Mouse (Mus musculus) heart, adult 2 months (tissue): ENCODE data around the gene Xndc1. TPM values are rescaled to one million over a fixed set of nuclear protein-coding genes. Genes with fewer than 3 reads are reported as not detected.
"Not testable (repeated sequence)": the region's sequence is repeated elsewhere in the genome, so short reads cannot be mapped to it uniquely, and the experiment has no call there.

Experiments
- DNase-seq, 2 experiments: peaks; one replicate each; pipeline ENCODE4 v3.0.0; 2021
- H3K27ac ChIP-seq: fragments of 200-600 bp; 2 replicates; pipeline ENCODE4 v1.8.1; 2022
- H3K27me3 ChIP-seq: fragments of 200-500 bp; 2 replicates; pipeline ENCODE4 v1.6.1; 2012; ENCODE audit warnings: mild to moderate bottlenecking, low read length, inconsistent platforms, mixed read lengths; ENCODE audit not compliant: control insufficient read depth, insufficient read depth
- H3K36me3 ChIP-seq: fragments of 200-500 bp; 2 replicates; pipeline ENCODE4 v1.6.1; 2012; ENCODE audit warnings: low read length, inconsistent platforms; ENCODE audit not compliant: control insufficient read depth, insufficient read depth
- H3K4me1 ChIP-seq: fragments of 200-500 bp; 2 replicates; pipeline ENCODE4 v1.6.1; 2011; ENCODE audit warnings: low read length; ENCODE audit not compliant: control insufficient read depth, insufficient read depth
- H3K4me3 ChIP-seq: fragments of 200-600 bp; 2 replicates; pipeline ENCODE4 v1.8.1; 2022
- H3K79me2 ChIP-seq: fragments of 200-500 bp; replicated peaks from 2 replicates; pipeline ENCODE4 v1.6.1; 2012; ENCODE audit warnings: mild to moderate bottlenecking, inconsistent platforms, low read length, moderate library complexity, mixed read lengths; ENCODE audit not compliant: control insufficient read depth, insufficient read depth
- H3K9ac ChIP-seq: fragments of 200-500 bp; 2 replicates; pipeline ENCODE4 v1.6.1; 2012; ENCODE audit warnings: low read depth, mild to moderate bottlenecking, control low read depth, inconsistent platforms, low read length, mixed read lengths
- CTCF ChIP-seq: fragments of 200-600 bp; IDR thresholded peaks from 2 replicates; pipeline ENCODE4 v1.8.1; 2022; ENCODE audit warnings: antibody characterized with exemption, mild to moderate bottlenecking, moderate library complexity
- EP300 ChIP-seq: fragments of 200-500 bp; IDR thresholded peaks from 2 replicates; pipeline ENCODE4 v1.6.1; 2011; ENCODE audit warnings: low read depth, low read length, control low read depth; ENCODE audit not compliant: insufficient read depth
- POLR2A ChIP-seq: fragments of 200-500 bp; IDR thresholded peaks from 2 replicates; pipeline ENCODE4 v1.6.1; 2011; ENCODE audit warnings: mild to moderate bottlenecking, low read depth, low read length, control low read depth; ENCODE audit not compliant: insufficient read depth
- WGBS: fragments of 180-500 bp; shearing (Covaris S2); methylation state at CpG from one replicate; pipeline ENCODE4 v1.1.7; 2018; 5-methylcytosine and 5-hydroxymethylcytosine counted together
- intact Hi-C: fragments of 180-260 bp; cut with DNase I; formaldehyde crosslinking; loops from one replicate; pipeline ENCODE4 v1.15.1; 2025
- polyA plus RNA-seq: library from polyadenylated mRNA; depleted of rRNA; stranded (reverse); fragments of >200 nt; gene quantifications from 2 replicates; pipeline ENCODE4 v1.2.3, GENCODE M21; 2012
- total RNA-seq, 2 experiments: library from RNA; stranded (reverse); gene quantifications; 2 replicates each; pipeline ENCODE4 v1.2.3; 2021

The Xndc1 gene
- total and polyA plus RNA-seq, 3 experiments, result 5.7 to 11.2 (median 6.5) TPM

GRCm38 (mm10) chr7:102019362-102019761 lies 45.9 kb upstream of the Xndc1 start:
- peaks cover 10% of the 10 kb centered on the region for H3K36me3 ChIP-seq
- no peak overlapping the region for H3K9ac ChIP-seq
- no peaks in the 10 kb centered on the region for H3K79me2 ChIP-seq
- H3K27me3 ChIP-seq, result no peaks in the 10 kb centered on the region
- no peak overlapping the region for H3K4me3 ChIP-seq
- WGBS, result 67% methylated on average over 3 of the region's 3 CpGs
- H3K27ac ChIP-seq, result no peak overlapping the region
- intact Hi-C loops, result loop anchor here (5.0 kb wide), 1 partner anchor 87 kb away; the partner anchor contains the start of genes Lrrc51 and Numa1
- DNase-seq, result no peak
- peaks cover 13% of the 10 kb centered on the region for H3K4me1 ChIP-seq
- no peak for TF ChIP-seq POLR2A
- TF ChIP-seq CTCF, result no peak
- no peak for TF ChIP-seq EP300

GRCm38 (mm10) chr7:102020934-102021333 lies 44.4 kb upstream of the Xndc1 start:
- DNase-seq, H3K27me3 ChIP-seq, intact Hi-C loops, H3K27ac ChIP-seq, H3K9ac ChIP-seq, H3K79me2 ChIP-seq, H3K36me3 ChIP-seq, H3K4me3 ChIP-seq: not testable (repeated sequence)
- WGBS, result 98% methylated on average over 2 of the region's 2 CpGs
- H3K4me1 ChIP-seq, result peaks cover 13% of the 10 kb centered on the region

DNA sequence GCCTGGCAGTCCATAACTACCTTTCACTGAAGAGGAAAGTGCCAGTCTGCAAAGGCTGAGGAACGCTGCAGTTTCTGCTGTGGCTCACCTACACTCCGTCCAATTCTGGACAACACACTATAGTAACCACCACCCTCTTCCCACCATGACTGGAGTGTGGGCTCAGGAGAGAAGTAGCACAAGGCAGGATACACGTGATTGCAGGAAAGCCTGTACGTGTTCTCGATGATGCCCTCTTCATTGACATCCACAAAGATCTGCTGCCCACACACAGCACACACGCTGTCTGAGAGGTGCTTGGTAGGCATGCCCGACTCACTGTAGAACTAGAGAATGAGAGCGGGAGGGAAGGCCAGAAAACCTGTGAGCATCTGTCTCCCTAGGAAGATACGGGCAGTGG lies 41.5 kb upstream of the Xndc1 start:
- DNase-seq, result no peak
- 94% methylated on average over 9 of the region's 9 CpGs for WGBS
- H3K4me1 ChIP-seq, result no peaks in the 10 kb centered on the region
- H3K79me2 ChIP-seq, result no peaks in the 10 kb centered on the region
- intact Hi-C loops, result no loop called here
- no peak for TF ChIP-seq CTCF
- TF ChIP-seq EP300, result no peak
- no peak overlapping the region for H3K27ac ChIP-seq
- no peaks in the 10 kb centered on the region; the same call in 1 of the 2 replicates for H3K36me3 ChIP-seq
- H3K4me3 ChIP-seq, result no peak overlapping the region
- no peak overlapping the region for H3K9ac ChIP-seq
- H3K27me3 ChIP-seq, result no peaks in the 10 kb centered on the region

DNA sequence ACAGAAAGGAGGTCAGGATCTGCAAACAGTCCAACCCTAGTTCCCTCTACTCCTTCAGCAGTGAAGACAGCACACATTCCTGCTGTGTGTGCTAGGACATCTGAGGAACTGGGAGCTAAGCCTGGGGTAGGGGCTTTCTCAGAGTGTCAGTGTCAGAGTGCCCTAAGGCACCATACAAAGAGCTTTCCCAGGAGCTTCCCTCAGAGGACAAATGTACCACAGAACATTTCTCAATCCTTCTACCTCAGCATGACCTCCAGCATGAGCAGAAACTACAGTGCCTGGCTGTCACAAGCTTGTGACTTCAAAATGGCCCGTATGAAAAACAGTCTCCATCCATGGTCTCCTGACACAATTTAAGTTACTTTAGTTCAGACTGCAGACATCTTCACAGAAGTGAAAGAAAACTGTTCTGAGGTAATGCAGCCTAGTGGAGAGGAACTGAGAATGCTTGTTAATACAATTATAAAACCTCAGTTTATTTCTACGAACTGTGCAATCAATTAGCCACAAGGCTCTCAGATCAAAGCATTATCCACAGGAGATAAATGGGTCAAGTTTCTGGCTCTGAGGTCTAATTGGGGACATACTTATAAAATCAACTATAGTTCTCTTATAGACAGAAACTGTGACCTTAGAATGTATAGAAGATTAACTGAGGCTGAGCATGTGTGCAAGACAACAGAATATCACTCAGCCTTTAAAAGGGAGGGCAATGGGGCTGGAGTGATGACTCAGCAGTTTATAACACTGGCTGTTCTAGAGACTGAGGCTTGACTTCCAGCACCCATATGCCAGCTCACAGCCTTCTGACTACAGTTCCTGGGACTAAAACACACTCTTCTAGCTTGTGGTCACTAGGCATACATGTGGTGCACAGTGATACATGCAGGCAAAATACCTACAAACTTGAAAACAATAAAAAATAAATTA lies 39.9 kb upstream of the Xndc1 start:
- Histone ChIP-seq H3K4me3 (no peak overlapping the region), H3K4me1 (no peaks in the 10 kb centered on the region), H3K27me3 (no peaks in the 10 kb centered on the region), H3K27ac (no peak overlapping the region), H3K79me2 (no peaks in the 10 kb centered on the region), H3K36me3 (no peaks in the 10 kb centered on the region; the same call in 1 of the 2 replicates), H3K9ac (no peak overlapping the region)
- intact Hi-C loops, result no loop called here
- TF ChIP-seq CTCF, result no peak
- no peak for TF ChIP-seq EP300
- TF ChIP-seq POLR2A, result no peak
- 86% methylated on average over 2 of the region's 2 CpGs for WGBS
- DNase-seq, result no peak

- Histone ChIP-seq H3K4me1 (no peaks in the 10 kb centered on the region), H3K27me3 (no peaks in the 10 kb centered on the region), H3K79me2 (no peaks in the 10 kb centered on the region), H3K4me3 (no peak overlapping the region), H3K9ac (no peak overlapping the region), H3K36me3 (no peaks in the 10 kb centered on the region), H3K27ac (no peak overlapping the region)
- 92% methylated on average over 1 of the region's 1 CpGs for WGBS
- DNase-seq, result no peak
- no peak for TF ChIP-seq POLR2A
- peak; percentile 62 for TF ChIP-seq CTCF
- TF ChIP-seq EP300, result no peak
- intact Hi-C loops, result loop anchor here (1.0 to 5.0 kb wide), 2 partner anchors 38 to 117 kb away; no protein-coding TSS in a partner anchor
These were observed 30.4 kb upstream of the Xndc1 start for GRCm38 (mm10) chr7:102034904-102035303.

- Histone ChIP-seq H3K9ac (no peak overlapping the region), H3K27ac (no peak overlapping the region), H3K36me3 (no peaks in the 10 kb centered on the region), H3K4me3 (no peak overlapping the region), H3K27me3 (no peaks in the 10 kb centered on the region), H3K4me1 (no peaks in the 10 kb centered on the region), H3K79me2 (no peaks in the 10 kb centered on the region)
- intact Hi-C loops, result loop anchor here (1.0 to 5.0 kb wide), 2 partner anchors 38 to 117 kb away; no protein-coding TSS in a partner anchor
- DNase-seq, result no peak
- WGBS, result 76% methylated on average over 2 of the region's 2 CpGs
- TF ChIP-seq POLR2A (no peak), EP300 (no peak), CTCF (no peak)
These were observed 29.8 kb upstream of the Xndc1 start for GRCm38 (mm10) chr7:102035534-102035933.
